Mouse (Mus musculus): ENCODE data around the gene Adamts16.

GRCm38 (mm10) chr13:70724635-70725034 lies 117.0 kb downstream of the Adamts16 start:
- TF ChIP-seq POLR2A (IDR thresholded peaks at IDR 0.05; ENCODE audit: insufficient read depth, low read depth, low read length) = no peak
- TF ChIP-seq CTCF (IDR thresholded peaks at IDR 0.05; ENCODE audit: insufficient read depth, low read depth, low read length) = no peak

All from olfactory bulb, adult 2 months (tissue).